Mouse (Mus musculus) MEL (cell line): ENCODE results near the gene Glrx2. TPM values are rescaled to one million over a fixed set of nuclear protein-coding genes. Genes with fewer than 3 reads are reported as not detected.
A peak's percentile ranks its signal among the peaks of the same experiment; 100 is the strongest.

Experiments
- DNase-seq: peaks from one replicate; pipeline ENCODE4 v3.0.0; 2011; ENCODE audit warnings: low read depth, low spot score
- H3K27ac ChIP-seq: 2 replicates; pipeline ENCODE4 v1.5.1; 2012; ENCODE audit warnings: low read depth, mild to moderate bottlenecking, control low read depth, low read length, moderate library complexity; ENCODE audit not compliant: control insufficient read depth
- H3K27me3 ChIP-seq, 2 experiments: fragments of 150-350 bp in 1 of 2; sonication (generic) in 1 of 2; 2 replicates each; pipeline ENCODE4 v1.6.1; 2012; ENCODE audit warnings: low read length in 2 of 2, mild to moderate bottlenecking in 2 of 2, improper control_type of control experiment in 1 of 2, moderate library complexity in 1 of 2; ENCODE audit not compliant: insufficient read depth in 2 of 2, control insufficient read depth in 1 of 2
- H3K36me3 ChIP-seq, 2 experiments: 2 replicates each; pipeline ENCODE4 v1.6.1; 2012 to 2014; ENCODE audit warnings: low read length in 2 of 2, improper control_type of control experiment in 1 of 2, inconsistent platforms in 1 of 2, mild to moderate bottlenecking in 1 of 2; ENCODE audit not compliant: insufficient read depth in 2 of 2, control insufficient read depth in 1 of 2
- H3K4me1 ChIP-seq, 2 experiments: fragments of 150-350 bp in 1 of 2; sonication (generic) in 1 of 2; 2 replicates each; pipeline ENCODE4 v1.6.1; 2012; ENCODE audit warnings: low read length in 2 of 2, improper control_type of control experiment in 1 of 2, mild to moderate bottlenecking in 1 of 2; ENCODE audit not compliant: insufficient read depth in 2 of 2, control insufficient read depth in 1 of 2
- H3K4me3 ChIP-seq, 2 experiments: fragments of 150-350 bp in 1 of 2; sonication (generic) in 1 of 2; 2 replicates each; pipeline ENCODE4 v1.5.1; 2012; ENCODE audit warnings: low read depth in 2 of 2, low read length in 2 of 2, mild to moderate bottlenecking in 2 of 2, moderate library complexity in 2 of 2, control low read depth in 1 of 2, improper control_type of control experiment in 1 of 2; ENCODE audit not compliant: control insufficient read depth in 1 of 2, insufficient read depth in 1 of 2
- H3K79me2 ChIP-seq: 2 replicates; pipeline ENCODE4 v1.6.1; 2012; ENCODE audit warnings: mild to moderate bottlenecking, low read length, moderate library complexity; ENCODE audit not compliant: control insufficient read depth, poor library complexity, insufficient read depth
- H3K9ac ChIP-seq: 2 replicates; pipeline ENCODE4 v1.6.1; 2012; ENCODE audit warnings: low read depth, mild to moderate bottlenecking, control low read depth, low read length, moderate library complexity; ENCODE audit not compliant: control insufficient read depth, poor library complexity, severe bottlenecking
- H3K9me3 ChIP-seq: fragments of 150-350 bp; sonication (generic); replicated peaks from 2 replicates; pipeline ENCODE4 v1.6.1; 2012; ENCODE audit warnings: mild to moderate bottlenecking, low read length, improper control_type of control experiment, moderate library complexity; ENCODE audit not compliant: insufficient read depth
- BHLHE40 ChIP-seq: IDR thresholded peaks from 2 replicates; pipeline ENCODE4 v1.6.1; 2012; ENCODE audit warnings: low read depth, mild to moderate bottlenecking, inconsistent platforms, low read length, improper control_type of control experiment, borderline replicate concordance
- E2F4 ChIP-seq: IDR thresholded peaks from 2 replicates; pipeline ENCODE4 v1.6.1; 2011; ENCODE audit warnings: low read depth, low read length, improper control_type of control experiment, borderline replicate concordance
- EP300 ChIP-seq, 2 experiments: IDR thresholded peaks; 2 replicates each; pipeline ENCODE4 v1.6.1; 2011; ENCODE audit warnings: improper control_type of control experiment in 2 of 2, low read length in 2 of 2, low read depth in 1 of 2, mild to moderate bottlenecking in 1 of 2
- ETS1 ChIP-seq: IDR thresholded peaks from 2 replicates; pipeline ENCODE4 v1.6.1; 2012; ENCODE audit warnings: low read depth, mild to moderate bottlenecking, inconsistent platforms, low read length, improper control_type of control experiment, moderate library complexity
- GABPA ChIP-seq: IDR thresholded peaks from 2 replicates; pipeline ENCODE4 v1.6.1; 2012; ENCODE audit warnings: low read depth, mild to moderate bottlenecking, inconsistent platforms, low read length, improper control_type of control experiment, moderate library complexity
- GATA1 ChIP-seq: IDR thresholded peaks from 2 replicates; pipeline ENCODE4 v1.6.1; 2011; ENCODE audit warnings: low read depth, low read length, improper control_type of control experiment
- KAT2A ChIP-seq: conservative IDR thresholded peaks from 2 replicates; pipeline ENCODE4 v1.6.1; 2012; ENCODE audit warnings: low read depth, low read length, improper control_type of control experiment, inconsistent platforms
- MAX ChIP-seq: IDR thresholded peaks from 2 replicates; pipeline ENCODE4 v1.6.1; 2011; ENCODE audit warnings: low read length, improper control_type of control experiment
- MAZ ChIP-seq: IDR thresholded peaks from 2 replicates; pipeline ENCODE4 v1.6.1; 2012; ENCODE audit warnings: low read depth, mild to moderate bottlenecking, inconsistent platforms, low read length, improper control_type of control experiment
- MEF2A ChIP-seq: IDR thresholded peaks from 2 replicates; pipeline ENCODE4 v1.6.1; 2014; ENCODE audit warnings: low read depth, mild to moderate bottlenecking, inconsistent platforms, low read length, improper control_type of control experiment; ENCODE audit not compliant: poor library complexity, insufficient replicate concordance, severe bottlenecking; ENCODE audit errors: extremely low read depth
- MXI1 ChIP-seq: IDR thresholded peaks from 2 replicates; pipeline ENCODE4 v1.6.1; 2011; ENCODE audit warnings: mild to moderate bottlenecking, low read depth, low read length, improper control_type of control experiment
- POLR2AphosphoS2 ChIP-seq: IDR thresholded peaks from 2 replicates; pipeline ENCODE4 v1.6.1; 2011; ENCODE audit warnings: low read length, improper control_type of control experiment
- TAL1 ChIP-seq: IDR thresholded peaks from 2 replicates; pipeline ENCODE4 v1.6.1; 2012; ENCODE audit warnings: mild to moderate bottlenecking, inconsistent platforms, low read length, moderate library complexity, mixed read lengths
- ZC3H11A ChIP-seq: IDR thresholded peaks from 2 replicates; pipeline ENCODE4 v1.6.1; 2012; ENCODE audit warnings: low read depth, mild to moderate bottlenecking, inconsistent platforms, low read length, improper control_type of control experiment
- polyA plus RNA-seq, 2 experiments: library from polyadenylated mRNA; stranded (reverse) in 1 of 2; unstranded in 1 of 2; fragments of >175 nt in 1 of 2; fragments of >200 nt in 1 of 2; gene quantifications; 2 replicates each; pipeline versions ENCODE4 v1.2.1 to v1.2.4; 2012; ENCODE audit warnings: low replicate concordance in 2 of 2, low read depth in 1 of 2; ENCODE audit not compliant: insufficient read length in 2 of 2, insufficient read depth in 1 of 2, missing spikeins in 1 of 2
- total RNA-seq: library from RNA; depleted of rRNA; stranded (reverse); fragments of 300-350 nt; gene quantifications from 2 replicates; pipeline ENCODE4 v1.2.3, GENCODE M21; 2012

Gene Glrx2
- total and polyA plus RNA-seq, 3 experiments, result 25.3 to 61.6 TPM; not detected in 1

DNA sequence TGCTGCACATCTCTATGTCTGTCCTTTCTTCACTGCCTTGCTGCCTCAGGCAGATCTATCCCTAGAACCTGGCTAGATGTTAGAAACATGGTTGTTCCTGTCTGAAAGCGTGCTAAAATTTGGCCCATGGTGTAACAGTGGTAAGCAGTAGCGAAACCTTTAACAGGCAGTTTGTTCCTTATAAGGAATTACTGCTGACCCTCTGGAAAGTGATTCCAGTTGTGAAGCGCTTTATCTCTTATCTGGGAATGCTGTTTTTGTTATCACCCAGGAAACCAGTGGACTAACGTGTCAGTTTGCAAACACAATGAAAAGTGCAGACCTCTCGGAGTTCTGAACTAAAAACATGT is 5.5 kb upstream of the Glrx2 start:
- Histone ChIP-seq H3K4me3 (no peak overlapping the region), H3K9me3 (no peaks in the 10 kb centered on the region), H3K27ac (no peak overlapping the region), H3K4me1 (0 out of 4 replicates have a peak, but pooled peaks cover 0 to 6% of the 10 kb centered on the region in 2 experiments), H3K27me3 (no peaks in the 10 kb centered on the region), H3K36me3 (no peaks in the 10 kb centered on the region; a peak in 1 of 4 replicates), H3K79me2 (no peaks in the 10 kb centered on the region), H3K9ac (no peak overlapping the region)
- DNase-seq, result no peak
- no peak for TF ChIP-seq TAL1
- TF ChIP-seq, all 39 proteins: peak for 0

DNA sequence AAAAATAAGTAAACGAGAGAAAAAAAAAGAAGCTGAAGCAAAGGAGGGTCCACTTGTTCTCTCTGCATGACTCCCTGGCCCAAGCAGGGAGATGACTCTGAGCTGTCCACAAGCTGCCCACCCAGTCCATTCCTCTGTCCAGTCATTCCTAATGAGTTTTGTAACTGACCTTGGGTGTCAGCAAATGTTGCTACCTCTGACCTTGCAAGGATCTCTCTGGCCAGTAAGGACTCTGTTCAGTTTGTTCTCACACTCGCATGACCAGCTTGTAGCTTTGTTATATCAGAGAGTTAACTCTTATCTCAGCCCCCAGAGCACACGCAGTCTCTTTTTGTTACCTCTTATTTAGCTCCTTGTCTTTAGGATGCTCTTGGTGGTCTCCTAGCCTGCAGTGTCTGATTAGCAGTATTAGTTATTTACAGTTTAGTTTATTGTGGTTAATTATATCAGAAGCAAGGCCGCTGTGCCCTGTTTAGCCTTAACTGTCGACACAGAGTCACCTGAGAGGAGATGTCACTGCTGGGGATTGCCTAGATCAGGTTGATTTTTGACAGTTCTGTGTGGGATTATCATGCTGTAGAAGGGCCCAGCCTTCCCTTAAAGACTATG is 8.4 kb downstream of the Glrx2 start:
- no peak for TF ChIP-seq MXI1
- no peak for TF ChIP-seq ETS1
- no peak for TF ChIP-seq E2F4
- no peak for TF ChIP-seq MEF2A
- no peak for TF ChIP-seq ZC3H11A
- TF ChIP-seq BHLHE40, result peak; percentile 19; the same call in 1 of the 2 replicates
- TF ChIP-seq KAT2A, result no peak
- no peak for TF ChIP-seq MAZ
- TF ChIP-seq TAL1, result peak; percentile 27
- TF ChIP-seq POLR2AphosphoS2, result no peak
- TF ChIP-seq GATA1, result peak; percentile 56; the same call in 1 of the 2 replicates
- TF ChIP-seq EP300 (IDR thresholded peaks at IDR 0.05; ENCODE audit: low read depth in 1 of 2, low read length in 2 of 2), result peak in 1 of 2 experiments; percentile 63; a peak in 2 of 4 replicates
- no peak for TF ChIP-seq GABPA
- no peak for TF ChIP-seq MAX
- Histone ChIP-seq H3K79me2 (no peaks in the 10 kb centered on the region), H3K36me3 (peaks cover 0 to 4% of the 10 kb centered on the region in 2 experiments; a peak in 2 of 4 replicates), H3K27ac (no peak overlapping the region), H3K9ac (no peak overlapping the region), H3K4me3 (no peak overlapping the region), H3K4me1 (peaks cover 2 to 6% of the 10 kb centered on the region in 2 experiments; a peak in 2 of 4 replicates), H3K9me3 (no peaks in the 10 kb centered on the region), H3K27me3 (no peaks in the 10 kb centered on the region)
- DNase-seq, result peak; percentile 36
